8 mouse cellular contexts compared by ENCODE assay signal in the genomic region with DNA sequence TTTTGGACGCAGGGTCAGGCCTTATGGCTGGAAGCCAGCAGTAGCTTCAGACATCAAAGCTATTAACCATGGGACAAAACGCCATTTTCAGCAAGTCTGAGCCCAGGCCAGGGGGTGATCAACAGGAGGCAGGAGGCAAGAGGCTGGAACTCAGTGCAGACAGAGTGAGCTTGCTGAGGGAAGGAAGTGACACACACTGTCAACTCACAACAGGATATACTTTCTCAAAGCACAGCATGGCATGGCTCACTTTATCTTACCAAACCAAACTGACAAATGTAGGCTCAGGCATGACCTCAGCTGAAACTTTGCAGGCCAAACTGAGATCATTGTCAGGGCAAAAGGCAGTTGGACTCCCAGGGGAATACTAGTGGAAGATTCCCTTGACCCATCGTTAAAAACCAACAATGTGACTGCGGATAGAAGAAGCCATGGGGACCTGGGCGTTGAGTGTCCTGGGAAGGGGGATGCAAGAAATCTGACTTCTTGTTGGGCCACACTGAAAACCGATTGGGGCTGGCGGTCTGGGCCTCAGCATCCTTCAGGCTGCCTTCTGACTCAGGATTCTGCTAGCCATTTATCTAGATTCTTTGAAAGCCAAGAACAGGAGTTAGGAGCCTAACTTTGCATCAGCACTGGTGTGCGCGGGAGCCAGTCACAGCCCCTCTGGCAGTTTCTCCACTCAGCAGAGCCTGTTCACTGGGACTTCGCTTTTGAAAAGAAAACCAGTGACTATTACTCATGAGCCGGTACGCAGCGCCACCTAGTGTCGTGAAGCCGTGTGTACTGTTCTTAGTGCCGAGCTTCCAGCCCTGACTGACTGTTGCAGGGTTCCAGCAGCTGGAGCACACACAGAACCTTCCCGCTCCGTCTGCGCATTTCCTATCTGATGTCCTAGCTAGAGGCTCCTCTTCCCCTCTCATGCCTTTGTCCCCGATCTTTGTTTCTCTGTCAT.
DNase-seq lines count a peak whose midpoint lies in the region; ATAC-seq lines count a peak whose summit lies in the region.

No protein-coding gene starts in this region.

- H3K9ac ChIP-seq in intestine, embryonic 15.5 days: no peak overlapping the region

- H3K27ac ChIP-seq in intestine, embryonic 15.5 days: no peak overlapping the region

- H3K4me3 ChIP-seq in intestine, embryonic 15.5 days (replicated peaks): no peak overlapping the region

- no peaks in the 10 kb centered on the region for H3K36me3 ChIP-seq in intestine, embryonic 15.5 days

- peak overlapping the region; percentile 27; the same call in 1 of the 2 replicates for H3K4me2 ChIP-seq in intestine, embryonic 15.5 days (replicated peaks)

- no peaks in the 10 kb centered on the region for H3K27me3 ChIP-seq in intestine, embryonic 15.5 days (replicated peaks)

- peak; percentile 88 for ATAC-seq in intestine, embryonic 15.5 days
- ATAC-seq in megakaryocyte-erythroid progenitor cell, adult 5-6 weeks (replicated peaks; ENCODE audit: low FRiP score, low TSS enrichment, poor library complexity, severe bottlenecking): peak; percentile 88

- WGBS in intestine, embryonic 15.5 days: 21% methylated on average over 20 of the region's 20 CpGs

- no peaks in the 10 kb centered on the region for H3K9me3 ChIP-seq in intestine, embryonic 15.5 days

- H3K4me1 ChIP-seq in intestine, embryonic 15.5 days (replicated peaks): 0 out of 2 replicates have a peak, but pooled peaks cover 2% of the 10 kb centered on the region

- intact Hi-C loops in gastrocnemius, postnatal 36 days (cut with DNase I): loop anchor here (2.0 to 5.0 kb wide), 3 partner anchors 67 to 292 kb away; partner anchors contain the start of gene St3gal5
- intact Hi-C loops in left cerebral cortex, postnatal 14 days (cut with DNase I): loop anchor here (2.0 kb wide), 1 partner anchor 236 kb away; no protein-coding TSS in a partner anchor

- DNase-seq in adrenal gland, adult 2 months: peak; percentile 88
- peak; percentile 92 for DNase-seq in embryo, embryonic 11 days
- peak; percentile 82 to 89 for DNase-seq in gastrocnemius, postnatal 36 days
- DNase-seq in left cerebral cortex, postnatal 14 days (ENCODE audit: low spot score in 2 of 2): peak; percentile 95
- peak; percentile 91 for DNase-seq in right cerebral cortex, postnatal 14 days
- DNase-seq in urinary bladder, postnatal 25 days (ENCODE audit: low spot score): peak; percentile 83
